Mouse (Mus musculus): ENCODE results near the gene Hemk1.

DNA sequence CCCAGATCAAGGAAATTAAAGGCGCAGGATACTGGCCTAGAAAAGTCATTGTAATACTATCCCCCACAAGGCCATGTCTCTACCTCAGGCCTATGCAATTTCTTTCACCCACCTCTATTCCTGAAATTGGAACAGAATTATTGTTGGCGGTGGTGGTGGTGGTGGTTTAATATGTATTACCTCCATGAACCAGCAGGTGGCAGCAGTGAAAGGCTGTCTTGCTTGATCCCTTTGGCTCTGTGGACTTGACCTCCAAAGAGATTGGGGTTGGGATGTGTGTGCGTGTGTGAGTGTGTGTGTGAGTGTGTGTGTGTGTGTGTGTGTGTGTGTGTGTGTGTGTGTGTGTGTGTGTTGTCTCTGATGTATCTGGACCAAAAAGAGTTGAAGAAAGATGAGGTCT is 28.5 kb upstream of the Hemk1 start:
- TF ChIP-seq CTCF (IDR thresholded peaks at IDR 0.05; ENCODE audit: extremely low read depth, insufficient read length, insufficient replicate concordance, low read depth, low read length), result peak; percentile 47; the same call in 1 of the 2 replicates
- TF ChIP-seq POLR2A (IDR thresholded peaks at IDR 0.05; ENCODE audit: low read depth, low read length), result no peak
